Mouse (Mus musculus) cortical plate, adult 2 months (tissue): ENCODE measurements at regions not wholly inside any gene's neighbourhood (a gene's known extent, or its start where the extent isn't known, plus 50 kb on each side); places are given as distances from the start of the nearest gene placed in this dataset.

Experiments
- CTCF ChIP-seq: fragments of 200-500 bp; IDR thresholded peaks from 2 replicates; pipeline ENCODE4 v1.5.1; 2011; ENCODE audit warnings: mild to moderate bottlenecking, control low read depth, low read length; ENCODE audit not compliant: insufficient read depth; ENCODE audit errors: extremely low read depth
- POLR2A ChIP-seq: fragments of 200-500 bp; IDR thresholded peaks from 2 replicates; pipeline ENCODE4 v1.6.1; 2011; ENCODE audit warnings: mild to moderate bottlenecking, low read length, control low read depth; ENCODE audit not compliant: insufficient read depth; ENCODE audit errors: extremely low read depth

GRCm38 (mm10) chr6:82204821-82205566 is 164.2 kb downstream of the Eva1a start:
- TF ChIP-seq CTCF (no peak), POLR2A (no peak)
